Mouse (Mus musculus): ENCODE measurements around the gene Gast.
"Not testable (repeated sequence)": the region's sequence is repeated elsewhere in the genome, so short reads cannot be mapped to it uniquely, and the experiment has no call there.

The Gast gene

GRCm38 (mm10) chr11:100333944-100334457 lies at the start of gene Gast:
Gene Gast (plus strand): TSS chr11:100334407.
- DNase-seq (ENCODE audit: low spot score): no peak

GRCm38 (mm10) chr11:100284988-100285387 lies 49.2 kb upstream of the Gast start:
- DNase-seq (ENCODE audit: low spot score): no peak

GRCm38 (mm10) chr11:100287024-100287423 lies 47.2 kb upstream of the Gast start:
- peak; percentile 78 for DNase-seq (ENCODE audit: low spot score)

- DNase-seq (ENCODE audit: low spot score): peak; percentile 76
Observed at GRCm38 (mm10) chr11:100288942-100289341, 45.3 kb upstream of the Gast start.

GRCm38 (mm10) chr11:100290235-100290634 lies 44.0 kb upstream of the Gast start:
- no peak for DNase-seq (ENCODE audit: low spot score)

- no peak for DNase-seq (ENCODE audit: low spot score)
Observed at GRCm38 (mm10) chr11:100292884-100293283, 41.3 kb upstream of the Gast start.

GRCm38 (mm10) chr11:100295308-100295707 lies 38.9 kb upstream of the Gast start:
- peak; percentile 91 for DNase-seq (ENCODE audit: low spot score)

GRCm38 (mm10) chr11:100297801-100298200 lies 36.4 kb upstream of the Gast start:
- no peak for DNase-seq (ENCODE audit: low spot score)

- peak; percentile 88 for DNase-seq (ENCODE audit: low spot score)
Observed at GRCm38 (mm10) chr11:100298274-100299036, 35.8 kb upstream of the Gast start.

GRCm38 (mm10) chr11:100300293-100300692 lies 33.9 kb upstream of the Gast start:
- DNase-seq (ENCODE audit: low spot score): peak; percentile 76

GRCm38 (mm10) chr11:100301292-100301691 lies 32.9 kb upstream of the Gast start:
- DNase-seq (ENCODE audit: low spot score): no peak

GRCm38 (mm10) chr11:100307900-100308299 lies 26.3 kb upstream of the Gast start:
- DNase-seq (ENCODE audit: low spot score): no peak

GRCm38 (mm10) chr11:100308672-100309071 lies 25.5 kb upstream of the Gast start:
- DNase-seq (ENCODE audit: low spot score): not testable (repeated sequence)

GRCm38 (mm10) chr11:100311656-100312055 lies 22.6 kb upstream of the Gast start:
- DNase-seq (ENCODE audit: low spot score): no peak

GRCm38 (mm10) chr11:100312096-100312679 lies 22.0 kb upstream of the Gast start:
- no peak for DNase-seq (ENCODE audit: low spot score)

- no peak for DNase-seq (ENCODE audit: low spot score)
Observed at GRCm38 (mm10) chr11:100313424-100313823, 20.8 kb upstream of the Gast start.

GRCm38 (mm10) chr11:100315439-100315838 lies 18.8 kb upstream of the Gast start:
- no peak for DNase-seq (ENCODE audit: low spot score)

- no peak for DNase-seq (ENCODE audit: low spot score)
Observed at GRCm38 (mm10) chr11:100317826-100318380, 16.3 kb upstream of the Gast start.

GRCm38 (mm10) chr11:100318529-100319451 lies 15.4 kb upstream of the Gast start:
- DNase-seq (ENCODE audit: low spot score): no peak

GRCm38 (mm10) chr11:100319492-100320171 lies 14.6 kb upstream of the Gast start, which contains the start of gene Eif1:
Gene Eif1 (plus strand): TSS chr11:100319885.
- DNase-seq (ENCODE audit: low spot score): peak; percentile 100

GRCm38 (mm10) chr11:100320172-100320630 lies 14.0 kb upstream of the Gast start:
- peak; percentile 89 for DNase-seq (ENCODE audit: low spot score)
